Mouse (Mus musculus): ENCODE measurements around the gene Dock6.
"Not testable (repeated sequence)": the region's sequence is repeated elsewhere in the genome, so short reads cannot be mapped to it uniquely, and the experiment has no call there.

Gene Dock6

GRCm38 (mm10) chr9:21852128-21853091, at the start of gene Dock6:
Gene Dock6, minus strand, starts transcription at chr9:21852635.
- in situ Hi-C loops (cut with MboI; ENCODE audit: low sequenced_read_pairs), result no loop called here

- in situ Hi-C loops (cut with MboI; ENCODE audit: low sequenced_read_pairs), result no loop called here
Measured at GRCm38 (mm10) chr9:21901223-21901820, 48.9 kb upstream of the Dock6 start.

DNA sequence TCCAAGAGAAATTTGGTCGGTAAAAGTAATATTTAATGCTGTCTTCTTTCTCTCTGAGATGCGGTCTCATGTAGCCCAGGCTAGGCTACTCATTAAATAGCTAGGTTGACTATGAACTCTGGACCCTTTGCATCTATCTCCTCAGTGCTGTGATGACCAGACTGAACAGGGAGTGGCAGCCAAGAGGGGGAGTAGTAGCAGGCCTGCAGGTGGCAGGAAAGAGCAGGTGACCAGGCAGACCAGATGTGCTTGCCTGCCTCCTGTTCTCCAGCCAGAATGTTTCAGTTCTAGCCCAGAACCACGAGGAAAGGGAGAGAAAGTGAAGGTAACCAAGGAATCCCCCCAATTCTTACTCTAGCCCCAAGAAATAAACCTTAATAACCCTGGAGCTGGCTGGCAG, 36.8 kb upstream of the Dock6 start:
- in situ Hi-C loops (cut with MboI; ENCODE audit: low sequenced_read_pairs), result no loop called here

GRCm38 (mm10) chr9:21876601-21877000, 24.2 kb upstream of the Dock6 start:
- in situ Hi-C loops (cut with MboI; ENCODE audit: low sequenced_read_pairs), result no loop called here

- in situ Hi-C loops (cut with MboI; ENCODE audit: low sequenced_read_pairs), result no loop called here
Measured at GRCm38 (mm10) chr9:21872204-21872603, 19.8 kb upstream of the Dock6 start.

DNA sequence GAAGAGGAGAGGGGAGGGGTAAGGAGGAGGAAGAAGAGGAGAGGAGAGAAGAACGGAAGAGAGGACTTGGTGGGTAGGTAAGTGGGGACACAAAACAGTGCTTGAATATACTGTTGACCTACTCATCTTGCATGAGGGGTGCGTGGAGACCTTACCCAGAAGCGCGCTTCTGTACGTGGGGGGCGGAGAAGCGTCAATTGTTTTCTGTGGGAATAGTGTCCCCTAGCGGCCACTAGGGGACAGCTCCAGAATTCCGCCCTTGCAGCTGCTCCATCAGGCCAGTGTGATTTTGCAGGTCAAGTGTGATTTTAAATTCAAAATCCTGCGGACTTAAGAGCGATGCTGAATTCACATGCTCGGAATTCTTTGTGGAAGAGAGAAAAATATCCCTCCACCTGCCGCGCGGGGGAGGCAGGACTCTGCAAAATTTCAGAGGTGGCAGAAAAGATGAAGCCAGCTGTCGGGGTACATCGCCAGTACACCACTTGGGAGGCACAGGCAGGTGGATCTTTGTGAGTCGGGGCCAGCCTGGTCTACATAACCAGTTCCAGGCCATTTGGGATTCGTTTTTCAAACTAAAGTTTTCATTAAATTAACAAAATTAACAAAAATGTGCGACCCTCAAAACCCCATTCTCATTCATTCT, 18.6 kb upstream of the Dock6 start:
- in situ Hi-C loops (cut with MboI; ENCODE audit: low sequenced_read_pairs), result no loop called here

DNA sequence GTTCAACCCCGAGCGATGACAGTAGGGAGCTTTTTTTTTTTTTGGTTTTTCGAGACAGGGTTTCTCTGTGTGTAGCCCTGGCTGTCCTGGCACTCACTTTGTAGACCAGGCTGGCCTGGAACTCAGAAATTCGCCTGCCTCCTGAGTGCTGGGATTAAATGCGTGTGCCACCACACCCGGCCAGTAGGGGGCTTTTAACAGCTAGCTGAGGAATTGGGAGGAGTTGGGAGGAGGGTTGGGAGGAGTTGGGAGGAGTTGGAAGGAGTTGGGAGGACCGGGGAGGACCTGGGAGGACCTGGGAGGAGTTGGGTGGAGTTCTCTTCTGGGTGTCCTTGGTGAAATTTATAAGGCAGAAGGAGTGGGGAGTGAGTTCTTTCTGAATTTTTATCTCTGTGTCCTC, 16.9 kb upstream of the Dock6 start:
- in situ Hi-C loops (cut with MboI; ENCODE audit: low sequenced_read_pairs), result not testable (repeated sequence)

- in situ Hi-C loops (cut with MboI; ENCODE audit: low sequenced_read_pairs), result no loop called here
Measured at GRCm38 (mm10) chr9:21867726-21868125, 15.3 kb upstream of the Dock6 start.

DNA sequence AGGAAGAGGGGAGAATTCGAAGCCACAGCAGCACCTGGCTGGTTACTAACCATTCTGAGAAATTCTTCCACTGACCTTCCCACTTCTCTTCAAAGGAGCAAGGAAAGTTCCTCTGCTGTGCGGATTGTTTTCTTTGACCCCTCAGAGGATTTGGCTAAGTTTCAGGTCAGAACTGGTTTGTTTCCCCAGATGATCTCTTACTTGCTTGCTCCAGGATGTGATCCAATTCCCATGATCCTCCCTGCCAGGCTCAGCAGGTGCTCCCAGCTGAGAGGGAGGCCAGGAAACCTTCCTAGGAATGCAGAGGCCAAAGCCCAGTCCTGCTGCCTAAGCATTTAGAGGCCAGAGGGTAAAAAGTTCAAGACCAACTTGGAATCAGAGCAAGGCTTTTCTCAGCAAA, 14.2 kb upstream of the Dock6 start:
- in situ Hi-C loops (cut with MboI; ENCODE audit: low sequenced_read_pairs), result no loop called here

GRCm38 (mm10) chr9:21865673-21866398, 13.4 kb upstream of the Dock6 start:
- in situ Hi-C loops (cut with MboI; ENCODE audit: low sequenced_read_pairs), result no loop called here

GRCm38 (mm10) chr9:21862181-21862580, 9.7 kb upstream of the Dock6 start:
- in situ Hi-C loops (cut with MboI; ENCODE audit: low sequenced_read_pairs), result no loop called here

GRCm38 (mm10) chr9:21860349-21860748, 7.9 kb upstream of the Dock6 start:
- in situ Hi-C loops (cut with MboI; ENCODE audit: low sequenced_read_pairs), result not testable (repeated sequence)

DNA sequence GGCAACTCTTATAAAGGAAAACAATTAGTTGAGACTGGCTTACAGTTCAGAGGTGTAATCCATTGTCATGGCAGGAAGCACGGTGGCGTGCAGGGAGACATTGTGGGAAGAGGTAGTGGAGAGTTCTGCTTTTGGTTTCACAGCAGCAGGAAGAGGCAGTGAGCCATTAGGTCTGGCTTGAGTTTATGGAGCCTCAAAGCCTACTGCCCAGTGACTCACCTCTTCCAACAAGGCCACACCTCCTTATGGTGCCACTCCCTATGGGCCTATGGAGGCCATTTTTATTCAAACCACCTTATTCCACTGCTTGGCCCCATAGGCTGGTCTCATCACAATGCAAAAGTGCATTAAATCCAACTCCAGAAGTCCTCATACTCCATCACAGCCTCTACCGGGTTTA, 7.2 kb upstream of the Dock6 start:
- in situ Hi-C loops (cut with MboI; ENCODE audit: low sequenced_read_pairs), result no loop called here

- in situ Hi-C loops (cut with MboI; ENCODE audit: low sequenced_read_pairs), result no loop called here
Measured at GRCm38 (mm10) chr9:21858084-21858483, 5.6 kb upstream of the Dock6 start.

DNA sequence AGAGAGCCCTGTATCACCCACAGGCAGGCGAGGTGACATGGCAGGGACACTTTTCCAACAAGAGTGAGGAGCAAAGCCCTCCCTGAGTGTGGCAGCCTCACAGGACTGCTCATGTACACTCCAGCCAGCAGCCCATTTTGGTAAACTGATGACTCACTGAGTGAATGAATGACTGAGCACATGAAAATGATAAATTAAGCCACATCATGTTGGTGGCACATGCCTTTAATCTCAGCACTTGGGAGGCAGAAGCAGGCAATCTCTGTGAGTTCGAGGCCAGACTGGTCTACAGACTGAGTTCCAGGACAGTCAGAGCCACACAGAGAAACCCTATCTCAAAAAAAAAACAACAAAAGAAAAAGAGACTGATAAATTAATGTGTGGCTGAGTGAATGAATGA, 5.1 kb upstream of the Dock6 start:
- in situ Hi-C loops (cut with MboI; ENCODE audit: low sequenced_read_pairs), result no loop called here

DNA sequence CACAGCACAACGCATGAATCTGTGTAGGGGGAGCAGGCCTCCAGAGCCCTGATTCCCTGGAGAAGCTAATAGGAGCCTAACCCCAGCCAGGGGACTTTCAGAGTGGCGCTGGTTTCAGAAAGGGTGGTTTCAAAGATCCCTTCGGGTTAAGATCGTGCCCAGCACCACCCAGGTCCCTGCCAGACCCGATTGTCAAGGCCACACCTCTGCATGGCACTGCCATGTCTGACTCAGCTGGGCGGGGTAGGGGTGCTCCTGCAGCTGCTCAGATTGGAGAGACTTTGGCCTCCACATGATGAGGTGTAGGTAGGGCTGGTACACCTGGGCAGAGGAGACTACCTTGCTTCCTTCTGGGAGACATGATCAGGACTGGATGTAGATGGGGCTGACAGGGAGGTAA, 2.5 kb upstream of the Dock6 start:
- in situ Hi-C loops (cut with MboI; ENCODE audit: low sequenced_read_pairs), result no loop called here

DNA sequence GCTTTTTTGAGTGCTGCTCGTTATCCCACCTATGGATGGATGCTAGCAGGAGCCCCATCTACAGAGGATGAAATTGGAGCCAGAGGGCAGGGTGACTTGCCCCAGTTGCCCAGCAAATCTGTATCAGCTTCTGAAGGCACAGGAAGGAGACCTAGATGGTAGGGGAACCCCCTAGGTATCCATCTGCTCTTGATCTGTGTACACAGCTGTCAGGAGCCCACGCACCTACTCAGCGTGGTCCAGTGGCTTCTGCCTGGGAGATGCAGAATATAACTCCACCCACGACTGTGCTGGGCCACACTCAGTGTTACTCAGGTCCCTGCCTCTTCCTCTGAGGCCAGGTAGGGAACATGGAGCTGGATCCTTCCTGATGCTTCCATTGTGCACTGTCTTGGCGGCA, 1.5 kb upstream of the Dock6 start:
- in situ Hi-C loops (cut with MboI; ENCODE audit: low sequenced_read_pairs), result no loop called here

DNA sequence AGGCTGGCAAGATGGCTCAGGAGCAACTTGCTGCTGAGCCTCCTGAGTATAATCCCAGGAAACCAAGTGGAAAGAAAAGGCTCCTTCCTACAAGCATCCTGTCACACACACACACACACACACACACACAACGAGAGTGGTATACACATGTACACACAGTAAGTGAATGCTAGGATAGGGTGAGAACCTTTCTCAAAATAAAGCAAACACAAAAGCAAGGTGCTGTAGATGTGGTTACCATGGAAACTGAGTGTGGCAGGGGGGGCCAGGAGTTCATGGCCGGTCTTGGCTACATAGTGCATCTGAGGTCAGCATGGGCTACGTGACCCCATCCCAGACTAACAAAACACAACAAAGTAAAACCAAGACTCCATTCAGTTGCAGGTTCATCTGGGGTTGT, 1.4 kb downstream of the Dock6 start:
- in situ Hi-C loops (cut with MboI; ENCODE audit: low sequenced_read_pairs), result no loop called here

GRCm38 (mm10) chr9:21849691-21850677, 2.5 kb downstream of the Dock6 start:
- in situ Hi-C loops (cut with MboI; ENCODE audit: low sequenced_read_pairs), result no loop called here

- in situ Hi-C loops (cut with MboI; ENCODE audit: low sequenced_read_pairs), result no loop called here
Measured at GRCm38 (mm10) chr9:21847926-21848325, 4.5 kb downstream of the Dock6 start.

All from CH12F3 (cell line).